Mouse (Mus musculus): ENCODE results near the gene Lonrf3.

Lonrf3 gene

DNA sequence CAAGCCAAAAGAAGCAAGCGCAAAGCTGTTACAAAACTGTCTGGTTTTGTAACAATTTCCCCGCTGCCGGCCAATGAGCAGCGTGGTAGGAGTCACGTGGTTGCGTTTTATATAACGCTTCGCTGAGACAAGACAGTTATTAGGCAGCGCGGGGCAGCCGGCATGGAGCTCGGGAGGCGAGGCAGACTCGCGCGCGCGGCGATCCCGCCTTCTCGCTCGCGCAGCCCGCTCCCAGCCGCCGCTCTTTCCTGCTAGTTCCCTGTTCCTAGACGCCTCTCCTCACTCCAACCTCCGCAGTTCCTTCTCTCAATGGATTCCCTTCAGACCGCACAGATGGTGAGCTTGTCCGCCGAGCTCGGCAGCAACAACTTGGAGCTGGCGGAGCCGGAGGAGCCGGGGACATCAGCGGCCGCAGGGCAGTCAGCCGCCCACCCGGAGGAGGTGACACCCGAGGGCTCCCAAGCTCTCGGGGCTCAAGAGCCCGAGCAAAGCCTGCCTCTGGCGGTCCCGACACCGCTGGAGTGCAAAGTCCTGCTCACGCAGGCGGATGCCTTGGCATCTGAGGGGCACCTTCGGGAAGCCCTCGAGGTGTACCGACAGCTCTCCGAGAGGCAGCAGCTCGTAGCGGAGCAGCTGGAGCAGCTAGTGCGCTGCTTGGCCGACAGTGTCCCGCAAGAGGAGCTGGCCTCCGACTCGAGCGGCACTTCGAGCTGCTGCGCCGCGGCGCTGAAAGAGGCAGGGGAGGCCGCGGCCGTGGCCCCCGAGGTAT, at the start of gene Lonrf3:
Lonrf3 (plus strand) TSS at position 83 of the 769 bp plus-strand sequence.
- peak; percentile 81 to 86 for DNase-seq

DNA sequence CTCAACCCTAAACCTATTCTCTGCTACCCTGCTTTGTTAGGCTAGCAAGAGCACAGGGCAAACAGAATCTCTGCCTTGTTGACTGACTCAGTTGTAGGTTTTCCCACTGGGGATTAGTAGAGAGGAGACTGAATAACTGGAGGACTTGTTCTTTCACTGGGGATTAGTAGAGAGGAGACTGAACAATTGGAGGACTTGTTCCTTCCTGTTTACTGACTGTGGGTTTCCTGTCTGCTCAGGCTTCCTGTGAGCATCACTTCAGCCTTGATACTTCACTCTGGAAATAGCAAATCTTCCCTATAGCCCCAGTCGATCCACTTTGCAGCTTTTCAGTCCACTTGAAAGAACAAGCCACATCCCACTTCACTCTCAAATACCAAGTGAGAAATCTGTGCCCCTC, 49.4 kb upstream of the Lonrf3 start:
- no peak for DNase-seq

DNA sequence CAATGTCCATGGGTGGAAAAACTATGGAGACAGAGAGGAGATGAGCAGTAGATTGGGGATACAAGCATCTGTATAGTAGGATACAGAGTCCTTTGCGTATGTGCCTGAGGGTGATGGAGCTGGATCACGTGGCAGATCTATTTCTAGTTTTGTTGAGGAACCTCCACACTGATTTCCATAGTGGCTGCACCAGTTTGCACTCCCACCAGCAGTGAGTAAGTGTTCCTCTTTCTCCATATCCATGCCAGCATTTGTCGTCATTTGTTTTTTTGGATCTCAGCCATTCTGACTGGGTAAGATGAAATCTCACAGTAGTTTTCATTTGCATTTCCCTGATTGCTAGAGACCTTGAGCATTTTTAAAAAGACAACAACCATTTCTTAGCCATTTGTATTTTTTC, 16.7 kb upstream of the Lonrf3 start:
- DNase-seq, result no peak

DNA sequence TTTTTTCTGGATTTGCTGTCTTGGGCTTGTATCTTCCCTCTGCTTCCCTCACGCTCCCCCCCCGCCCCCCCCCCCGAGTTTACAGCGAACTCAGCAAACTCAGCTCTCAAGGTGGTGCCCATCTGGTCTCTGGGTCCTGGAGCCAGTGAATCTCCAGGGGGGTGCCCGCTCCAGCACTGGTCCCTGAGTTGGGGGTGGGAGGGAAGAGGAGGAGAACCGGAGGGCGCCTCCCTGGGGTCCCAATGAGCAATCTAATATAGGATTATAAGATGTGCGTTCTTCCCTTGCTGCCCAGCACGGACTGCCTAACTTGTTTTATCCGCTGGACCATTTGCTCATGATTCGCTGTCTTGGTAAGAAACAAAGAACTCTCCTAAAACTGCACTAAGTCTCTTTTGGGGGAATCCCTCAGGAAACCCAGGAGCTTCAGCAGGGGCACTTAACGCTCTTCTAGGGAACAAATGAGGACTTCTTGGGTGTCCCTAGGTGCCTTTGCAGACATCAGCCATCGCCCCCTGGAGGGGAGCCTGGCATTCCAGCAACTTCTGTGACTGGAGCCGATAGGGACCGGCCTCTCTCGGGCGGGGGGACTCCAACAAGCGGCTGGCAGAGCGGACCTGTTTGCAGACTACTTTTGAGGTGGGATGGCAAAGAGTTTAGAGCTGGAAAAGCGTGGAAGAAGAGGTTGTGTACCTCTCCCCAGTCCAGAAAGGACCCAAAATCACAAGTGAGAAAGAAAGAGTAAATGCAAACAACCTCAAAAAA, 480 bp upstream of the Lonrf3 start:
- DNase-seq, result peak; percentile 46 to 59

DNA sequence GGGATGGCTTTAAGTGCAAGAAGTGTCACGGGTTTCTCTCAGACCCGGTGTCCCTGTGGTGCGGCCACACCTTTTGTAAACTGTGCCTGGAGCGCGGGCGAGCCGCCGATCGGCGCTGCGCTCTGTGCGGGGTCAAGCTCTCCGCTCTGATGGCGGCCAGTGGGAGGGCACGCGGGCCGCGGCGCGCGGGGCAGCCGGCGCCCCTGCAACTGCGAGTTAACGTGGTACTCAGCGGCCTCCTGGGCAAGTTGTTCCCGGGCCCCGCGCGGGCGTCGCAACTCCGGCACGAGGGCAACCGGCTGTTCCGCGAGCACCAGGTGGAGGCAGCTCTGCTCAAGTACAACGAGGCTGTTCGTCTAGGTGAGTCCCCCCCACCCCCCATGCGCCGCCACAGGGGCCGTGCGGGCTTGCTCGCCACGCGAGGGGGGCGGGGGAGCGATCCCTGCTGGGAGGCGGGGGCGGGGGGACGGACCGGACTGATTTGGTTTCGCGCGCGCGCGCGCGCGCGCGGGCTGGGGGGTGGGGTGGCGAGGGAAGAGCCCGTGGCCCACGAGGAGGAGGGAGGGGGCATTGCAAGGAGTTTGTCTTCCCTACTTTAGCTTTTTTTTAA, 992 bp downstream of the Lonrf3 start:
- DNase-seq, result peak; percentile 46 to 61

DNA sequence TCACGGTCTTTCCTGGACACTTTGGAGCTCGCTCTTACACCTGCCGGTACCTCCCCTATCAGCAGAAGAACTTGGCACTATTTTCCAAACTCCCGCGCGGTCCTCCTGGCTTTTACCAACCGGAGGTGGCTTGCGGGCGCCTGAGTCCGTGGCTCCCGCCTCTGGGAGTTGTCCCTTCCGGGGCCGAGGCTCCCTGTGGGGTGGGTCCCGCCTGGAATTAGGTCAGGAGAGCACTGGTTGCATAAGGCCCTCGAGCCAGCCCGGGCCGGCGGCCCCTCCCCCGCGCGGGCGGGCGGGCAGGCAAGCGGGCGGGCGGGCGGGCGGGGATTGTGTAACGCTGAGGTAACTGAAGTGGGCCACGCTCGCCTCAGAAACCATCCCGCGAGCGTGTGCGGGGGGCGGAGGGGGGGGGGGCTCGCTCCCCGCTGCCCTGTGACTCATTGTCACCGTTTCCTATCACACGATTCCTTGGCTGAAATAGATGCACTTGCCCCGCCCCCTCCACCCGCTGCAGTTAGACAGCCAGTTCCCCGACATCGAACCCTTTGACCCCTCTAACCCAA, 1.8 kb downstream of the Lonrf3 start:
- peak; percentile 71 to 80 for DNase-seq

DNA sequence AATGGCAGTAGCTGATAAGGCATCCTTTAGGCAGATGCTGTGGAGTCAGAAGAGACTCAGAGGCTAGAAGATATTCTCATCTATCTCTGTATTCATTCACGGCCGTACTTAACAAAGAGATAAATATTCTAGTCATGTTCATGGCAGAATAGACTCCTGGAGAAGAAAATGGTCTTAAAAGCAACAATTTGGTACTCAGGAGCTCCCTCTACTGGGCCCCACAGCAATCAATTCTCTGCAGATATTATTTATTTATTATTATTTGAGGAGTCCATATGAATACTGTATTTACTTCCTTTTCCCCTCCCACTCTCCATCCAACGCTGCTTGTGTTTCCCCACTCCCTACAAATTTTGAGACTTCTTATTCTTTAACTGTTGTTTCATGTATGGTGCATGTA, 24.3 kb downstream of the Lonrf3 start:
- DNase-seq, result peak; percentile 15 to 55

DNA sequence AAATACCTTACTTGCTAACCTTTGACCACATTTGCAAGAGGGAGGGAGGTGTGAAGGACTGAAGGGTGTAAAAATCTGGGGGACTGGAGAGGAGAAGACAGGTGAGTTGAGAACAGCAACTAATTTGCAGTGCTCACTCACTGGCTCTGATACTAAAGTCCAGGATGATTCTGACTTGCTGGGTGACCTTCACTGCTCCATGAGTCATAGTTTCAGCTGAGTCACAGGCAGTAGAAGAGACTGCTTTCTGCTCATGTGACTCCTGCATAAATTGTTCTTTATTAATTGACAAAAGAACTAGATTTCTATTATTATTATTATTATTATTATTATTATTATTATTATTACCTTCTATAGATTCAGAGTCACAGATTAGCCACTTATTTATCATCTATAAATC, 57.2 kb downstream of the Lonrf3 start:
- no peak for DNase-seq

DNA sequence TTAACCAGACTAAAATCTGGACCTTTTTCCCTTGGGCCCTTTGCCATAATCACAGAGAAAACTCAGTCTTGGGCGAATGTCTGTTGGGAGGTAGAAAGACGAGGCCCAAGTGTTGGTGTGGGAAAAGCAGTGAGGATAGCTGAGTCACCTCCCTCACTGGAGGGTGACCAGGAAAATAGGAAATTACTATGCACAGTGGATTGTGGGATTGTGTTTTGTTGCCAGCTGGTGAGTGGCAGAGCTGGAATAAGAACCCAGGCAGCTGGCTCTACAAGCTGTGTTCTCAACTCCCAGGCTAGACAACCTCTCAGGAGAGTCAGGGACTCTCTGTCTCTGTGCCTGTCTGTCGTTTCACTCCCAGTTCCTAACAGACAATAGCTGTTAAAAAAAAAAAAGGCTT, 61.8 kb downstream of the Lonrf3 start:
- DNase-seq, result peak in 1 of 2 experiments; percentile 3

DNA sequence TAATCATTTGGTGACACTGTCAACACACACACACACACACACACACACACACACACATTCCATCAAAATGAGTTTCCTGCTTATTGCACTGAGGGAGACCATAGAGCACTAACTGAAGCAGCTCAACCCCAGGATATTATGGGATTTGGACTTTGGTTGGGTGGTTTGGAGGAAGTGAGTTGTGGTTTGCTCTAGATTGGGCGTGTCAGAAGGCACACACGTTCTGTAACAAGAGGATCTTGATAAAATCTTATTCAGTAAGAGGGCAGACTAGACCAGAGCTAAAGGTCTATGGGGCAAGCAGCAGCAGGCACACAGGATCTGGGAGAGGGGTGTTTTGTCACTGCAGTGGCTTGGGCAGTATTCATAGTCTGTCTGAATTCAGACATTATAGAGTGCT, 62.4 kb downstream of the Lonrf3 start:
- no peak for DNase-seq

DNA sequence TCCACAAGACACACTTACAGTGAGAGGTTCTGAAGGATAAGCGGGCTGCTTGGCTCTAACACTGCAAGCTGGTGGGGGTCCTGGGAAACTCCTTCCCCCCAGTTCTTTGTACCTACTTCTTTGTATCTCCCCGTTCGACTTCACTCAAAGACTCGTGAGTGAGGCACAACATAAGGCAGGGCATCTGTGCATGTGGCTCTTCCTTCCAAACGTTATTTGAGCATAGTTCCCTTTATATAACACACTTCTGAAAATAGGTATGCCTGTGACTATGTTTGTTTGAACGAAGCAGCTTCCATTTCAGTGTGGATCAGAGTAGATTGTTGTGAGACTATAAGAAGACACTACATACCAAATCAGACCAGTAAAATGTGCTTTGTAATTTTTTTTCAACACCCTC, 64.5 kb downstream of the Lonrf3 start:
- no peak for DNase-seq

DNA sequence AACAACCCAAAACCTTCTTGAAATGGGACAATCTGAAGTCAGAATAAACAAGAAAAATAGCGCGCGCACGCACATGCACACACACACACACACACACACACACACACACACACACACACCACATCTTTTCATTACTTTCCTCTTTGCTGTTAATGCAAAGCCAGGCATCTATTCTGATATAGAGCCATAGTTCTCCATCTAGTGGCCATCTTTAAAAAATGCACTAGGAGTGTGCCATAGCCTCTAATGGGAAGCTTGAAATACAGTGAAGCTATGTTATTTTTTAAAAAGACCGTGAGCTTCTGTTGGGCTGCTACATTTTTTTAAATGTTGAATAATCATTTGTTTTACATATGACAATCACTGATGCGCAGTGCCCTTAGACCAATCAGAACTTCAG, 65.1 kb downstream of the Lonrf3 start:
- peak in 1 of 2 experiments; percentile 2 for DNase-seq

DNA sequence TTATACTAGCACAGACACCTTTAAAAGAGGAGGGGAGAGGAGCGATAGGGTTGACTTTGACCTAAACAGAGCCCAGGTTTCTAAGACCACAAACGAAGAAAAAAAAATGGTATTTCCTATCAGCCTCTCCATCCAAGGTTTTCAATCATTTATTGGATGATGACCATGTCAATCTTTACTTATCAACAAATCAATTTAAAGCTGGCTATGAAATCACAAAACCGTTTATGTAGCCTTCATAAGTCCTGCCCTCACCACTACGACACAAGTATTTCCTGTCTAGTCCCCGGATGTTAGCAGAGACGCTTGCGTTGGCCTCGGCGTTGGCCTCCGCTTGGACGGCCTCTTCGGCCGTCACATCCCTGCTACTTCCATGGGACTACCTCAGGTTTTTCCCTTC, 72.8 kb downstream of the Lonrf3 start, which contains the start of gene Gm6268:
Gm6268 (plus strand) TSS at position 301 of the 400 bp plus-strand sequence.
- DNase-seq, result no peak

DNA sequence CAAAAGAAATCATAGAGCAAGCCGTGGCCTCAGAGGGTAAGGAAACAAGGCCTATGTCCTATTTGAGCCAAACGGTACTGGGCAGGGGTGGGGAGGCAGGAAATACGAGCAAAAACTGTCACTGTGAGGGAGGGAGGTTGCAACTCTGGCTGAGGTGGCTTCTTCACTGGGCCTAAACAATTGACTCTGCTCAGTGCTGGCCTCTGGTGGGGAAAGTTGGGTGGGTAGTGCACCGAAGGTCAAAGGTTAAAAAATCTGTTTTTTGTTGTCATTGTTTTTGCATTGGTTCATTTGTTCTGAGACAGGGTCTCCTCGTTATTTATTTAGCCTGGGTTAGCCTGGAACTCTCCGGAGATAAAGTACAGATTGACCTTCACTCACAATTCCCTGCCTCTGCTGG, 74.2 kb downstream of the Lonrf3 start:
- no peak for DNase-seq
